Mouse (Mus musculus): ENCODE results near the gene Herc1.
A peak's percentile ranks its signal among the peaks of the same experiment; 100 is the strongest.

Gene Herc1

DNA sequence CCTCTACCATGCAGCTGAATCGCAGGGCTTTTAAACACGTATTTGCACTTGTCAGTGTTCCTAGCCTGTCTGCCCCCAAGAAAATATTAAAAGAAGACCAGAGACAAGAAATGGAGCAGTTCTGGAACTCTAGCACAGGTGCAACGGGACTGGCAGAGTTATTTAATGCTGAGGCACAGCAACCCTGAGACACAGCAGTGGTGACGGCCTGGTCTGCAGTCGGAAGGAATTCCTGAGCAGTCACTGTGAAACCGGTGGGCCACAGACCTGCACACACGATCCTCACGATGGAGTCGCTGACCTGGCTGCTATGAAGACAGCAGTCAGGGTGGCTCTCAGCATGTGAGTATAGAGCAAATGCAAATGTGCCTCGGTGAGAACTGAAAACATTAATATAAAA lies 167.5 kb downstream of the Herc1 start:
- DNase-seq (ENCODE audit: inconsistent age in 2 of 2, low spot score in 1 of 2) = no peak

DNA sequence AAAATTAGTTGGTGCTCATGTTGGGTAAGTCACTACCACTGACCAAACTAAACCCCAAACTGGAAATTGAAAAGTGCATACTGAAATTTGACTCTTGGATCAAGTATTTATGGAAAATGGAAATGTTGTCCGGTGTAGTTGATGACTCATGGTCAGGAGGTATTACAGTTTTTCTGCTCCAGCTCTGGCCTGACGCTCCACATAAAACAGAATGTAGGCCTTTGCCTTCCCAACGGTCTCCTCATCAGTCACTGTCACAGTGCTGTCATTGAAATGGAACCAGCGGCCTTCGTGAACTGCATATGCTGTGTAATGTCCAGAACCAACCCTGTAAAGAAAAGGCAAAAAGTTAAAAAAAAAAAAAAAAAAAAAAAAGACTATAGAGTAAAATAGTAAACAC lies 168.0 kb downstream of the Herc1 start:
- DNase-seq (ENCODE audit: inconsistent age in 2 of 2, low spot score in 1 of 2) = peak; percentile 50 to 71

DNA sequence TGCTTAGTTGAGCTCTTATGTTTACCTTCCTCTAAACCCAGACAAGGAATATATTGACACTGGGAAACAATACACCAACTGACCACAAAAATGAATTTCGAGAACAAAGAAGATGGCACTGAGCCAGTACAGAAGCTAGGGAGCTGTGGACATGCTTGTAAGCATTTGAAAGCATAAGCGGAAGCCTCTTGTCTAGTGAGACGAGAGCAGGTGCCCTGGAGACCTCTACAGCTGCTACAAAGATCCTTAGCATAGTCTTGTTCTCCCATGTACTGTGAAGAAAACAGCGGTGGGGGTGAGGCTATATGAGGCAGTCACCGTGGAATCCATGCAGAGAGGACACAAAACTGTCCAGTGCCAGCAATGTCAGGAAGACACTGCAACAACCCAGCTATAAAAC lies 168.7 kb downstream of the Herc1 start:
- peak in 1 of 2 experiments; percentile 66 for DNase-seq (ENCODE audit: inconsistent age in 2 of 2, low spot score in 1 of 2)

DNA sequence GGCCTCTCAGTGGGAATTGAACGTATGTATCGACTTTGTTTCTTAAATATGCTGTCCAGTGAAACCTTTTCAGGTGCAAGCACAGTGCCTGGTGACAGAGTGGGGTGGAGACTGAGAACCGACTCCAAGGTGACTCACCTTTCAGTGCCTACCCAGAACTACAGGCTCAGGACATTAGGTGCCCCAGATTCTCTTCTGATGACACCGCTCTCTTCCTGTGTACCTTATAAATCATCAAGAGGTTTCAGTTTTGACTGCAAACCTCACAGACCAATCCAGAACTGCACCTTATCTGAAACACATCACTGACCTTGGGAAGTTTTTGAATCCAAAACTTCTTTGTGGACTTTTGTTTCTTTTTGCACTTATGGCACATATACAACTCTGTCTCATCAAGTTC lies 170.0 kb downstream of the Herc1 start:
- peak; percentile 39 to 59 for DNase-seq (ENCODE audit: inconsistent age in 2 of 2, low spot score in 1 of 2)

DNA sequence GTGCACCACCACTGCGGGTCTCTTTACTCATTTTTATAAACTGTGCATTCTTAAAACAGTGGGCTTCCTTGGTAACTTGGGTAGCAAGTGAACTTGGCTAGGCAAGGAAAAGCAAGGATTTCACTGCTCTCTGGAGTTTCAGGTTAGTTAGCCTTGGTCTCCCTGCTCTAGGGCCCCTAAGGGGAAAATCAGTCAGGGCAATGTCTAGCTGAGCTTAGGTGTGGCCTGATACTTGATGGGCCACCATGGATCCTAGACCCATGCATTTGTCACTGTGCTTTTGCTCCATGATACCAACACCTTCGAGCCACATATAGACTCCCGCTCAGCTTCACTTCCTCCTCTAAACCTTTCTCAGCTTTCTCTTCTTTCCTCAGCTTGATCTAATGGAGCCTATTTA lies 171.3 kb downstream of the Herc1 start:
- DNase-seq (ENCODE audit: inconsistent age in 2 of 2, low spot score in 1 of 2) = no peak

DNA sequence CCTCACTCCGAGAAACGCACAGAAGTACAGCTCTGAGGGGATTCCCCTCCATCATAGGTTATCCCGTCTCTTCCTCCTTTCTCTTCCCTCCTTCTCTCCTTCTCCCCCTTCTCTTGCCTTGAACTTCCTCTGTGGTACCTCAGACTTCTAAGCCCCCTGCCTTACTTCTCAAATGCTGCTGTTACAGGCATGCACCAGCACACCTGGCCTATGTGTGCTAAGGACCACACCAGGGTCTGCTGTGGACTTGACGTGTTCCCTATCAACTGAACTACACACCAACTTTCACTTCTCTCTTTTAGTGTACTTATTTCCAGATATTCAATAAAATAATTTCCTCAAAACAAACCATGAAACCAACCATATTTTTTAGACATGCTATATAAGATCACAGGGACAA lies 192.5 kb downstream of the Herc1 start:
- DNase-seq (ENCODE audit: inconsistent age in 2 of 2, low spot score in 1 of 2) = no peak
